Mouse (Mus musculus) brain, embryonic 14.5 days (tissue): Measurements from ENCODE around the gene Pla2g4b. TPM values are rescaled to one million over a fixed set of nuclear protein-coding genes. Genes with fewer than 3 reads are reported as not detected.

ENCODE experiments used
- DNase-seq: peaks from one replicate; pipeline ENCODE4 v3.0.0-alpha.2; 2011; ENCODE audit warnings: low read depth
- CTCF ChIP-seq: fragments of 200-500 bp; IDR thresholded peaks from 2 replicates; pipeline ENCODE4 v1.5.1; 2012; ENCODE audit warnings: inconsistent platforms, mild to moderate bottlenecking, moderate library complexity, borderline replicate concordance; ENCODE audit not compliant: insufficient read depth, insufficient read length; ENCODE audit errors: extremely low read depth
- POLR2A ChIP-seq: fragments of 200-500 bp; IDR thresholded peaks from 2 replicates; pipeline ENCODE4 v1.6.1; 2012; ENCODE audit warnings: mild to moderate bottlenecking, inconsistent platforms, borderline replicate concordance; ENCODE audit not compliant: poor library complexity, insufficient read depth, insufficient read length, severe bottlenecking; ENCODE audit errors: extremely low read depth
- polyA plus RNA-seq: library from polyadenylated mRNA; depleted of rRNA; stranded (reverse); fragments of >200 nt; gene quantifications from 2 replicates; pipeline ENCODE4 v1.2.3, GENCODE M21; 2012

Pla2g4b gene
- polyA plus RNA-seq, 1 experiment: 28.7 TPM

GRCm38 (mm10) chr2:120048173-120048572 is 15.0 kb downstream of the Pla2g4b start:
- TF ChIP-seq POLR2A: no peak
- no peak for TF ChIP-seq CTCF
- DNase-seq: no peak

DNA sequence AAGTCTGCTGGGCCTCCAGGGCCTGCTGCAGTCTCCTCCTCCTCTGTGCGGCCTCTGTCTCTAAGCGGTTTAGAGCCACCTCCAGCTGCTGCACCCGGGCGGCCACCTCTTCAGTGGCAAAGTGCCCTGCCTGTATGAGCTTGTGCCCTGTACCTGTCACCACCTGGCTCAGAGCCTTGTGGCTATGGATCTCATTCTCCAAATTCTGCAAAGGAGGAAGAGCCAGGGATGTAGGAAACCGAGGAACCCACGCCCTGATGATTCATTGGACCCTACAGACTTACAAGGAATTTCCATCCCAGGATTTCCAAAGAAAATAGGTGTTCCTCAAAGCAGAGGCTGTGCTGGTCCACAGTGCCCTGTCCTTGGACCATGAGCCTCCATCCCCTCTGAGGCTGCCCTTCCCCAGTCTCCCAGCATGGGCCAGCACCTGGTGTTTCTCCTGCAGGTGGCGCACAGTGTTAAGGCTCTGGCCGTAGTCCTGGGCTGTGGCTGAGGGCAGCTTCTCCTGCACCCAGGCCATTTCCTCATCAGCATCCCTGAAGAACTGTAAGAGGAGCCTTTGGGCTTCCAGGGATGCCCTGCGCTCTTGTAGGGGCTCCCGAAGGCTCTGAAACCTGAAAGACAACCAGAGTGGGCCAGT is 16.5 kb downstream of the Pla2g4b start:
- TF ChIP-seq CTCF (peak; percentile 57), POLR2A (no peak)
- DNase-seq: peak; percentile 19

DNA sequence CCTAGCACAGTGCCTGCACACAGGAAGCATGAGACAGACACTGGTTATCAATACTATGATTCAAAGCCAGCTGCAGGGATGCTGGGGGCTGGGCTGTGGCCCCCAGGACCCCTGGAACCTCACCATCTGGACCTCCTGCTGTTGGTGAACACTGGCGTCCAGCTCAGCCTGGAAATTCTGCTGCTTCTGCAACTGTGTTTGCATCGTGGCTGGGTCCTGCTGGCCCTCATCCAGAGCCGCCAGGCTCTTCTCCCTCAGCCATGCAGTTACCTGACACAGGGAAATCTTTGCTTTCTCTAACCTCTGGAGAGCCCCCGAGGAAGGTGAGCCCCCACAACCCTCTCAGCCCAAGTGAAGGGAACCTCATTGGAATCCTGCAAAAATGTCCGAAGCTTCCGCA is 18.2 kb downstream of the Pla2g4b start:
- TF ChIP-seq POLR2A: no peak
- no peak for TF ChIP-seq CTCF

GRCm38 (mm10) chr2:120054771-120055552 is 21.7 kb downstream of the Pla2g4b start:
- DNase-seq: no peak
- TF ChIP-seq CTCF (no peak), POLR2A (no peak)

More for the DNA sequence above, 18.2 kb downstream of the Pla2g4b start:
- DNase-seq: no peak

DNA sequence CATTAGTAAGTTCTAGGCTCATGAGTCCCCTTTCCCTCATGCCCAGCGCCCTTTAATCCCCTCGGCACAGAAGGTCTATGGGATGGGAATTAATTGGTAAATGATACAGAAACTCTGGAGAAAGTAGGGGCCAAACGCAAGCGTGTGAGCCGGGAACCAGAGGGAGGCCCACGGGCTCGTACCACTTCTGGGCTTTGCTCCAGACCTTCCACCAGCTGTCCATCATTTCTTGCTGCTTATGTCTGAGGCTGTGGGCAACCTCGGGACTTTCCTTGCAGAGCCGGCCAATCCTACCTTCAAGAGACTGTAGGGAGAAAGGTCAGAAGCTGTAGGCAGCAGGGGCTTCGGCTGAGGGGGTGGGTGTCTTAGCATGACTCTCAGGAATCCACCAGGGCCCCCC is 22.7 kb downstream of the Pla2g4b start:
- DNase-seq: no peak

GRCm38 (mm10) chr2:120058818-120059217 is 25.6 kb downstream of the Pla2g4b start:
- no peak for TF ChIP-seq POLR2A
- no peak for TF ChIP-seq CTCF
- DNase-seq: no peak

More for the DNA sequence above, 22.7 kb downstream of the Pla2g4b start:
- TF ChIP-seq CTCF: no peak
- no peak for TF ChIP-seq POLR2A

DNA sequence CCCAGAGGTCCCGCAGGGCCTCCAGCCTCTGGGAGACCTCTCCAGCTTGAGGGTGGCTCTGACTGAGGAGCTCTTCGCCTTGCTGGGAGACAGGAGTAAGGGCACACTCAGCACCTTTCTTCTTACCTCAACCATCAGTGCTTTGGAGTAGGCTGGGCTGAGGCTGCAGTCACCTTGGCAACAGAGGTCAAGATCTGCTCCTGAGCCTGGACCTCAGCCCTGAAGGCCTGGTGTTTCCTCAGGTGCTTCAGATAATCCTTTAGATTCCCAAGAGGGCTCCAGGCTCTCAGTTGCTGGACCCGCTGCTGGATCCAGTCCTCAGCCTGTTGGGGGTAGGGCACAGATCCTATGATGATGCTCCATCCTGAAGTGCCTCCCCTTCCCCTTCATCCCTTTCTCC is 26.2 kb downstream of the Pla2g4b start:
- TF ChIP-seq POLR2A (no peak), CTCF (no peak)
- DNase-seq: no peak

DNA sequence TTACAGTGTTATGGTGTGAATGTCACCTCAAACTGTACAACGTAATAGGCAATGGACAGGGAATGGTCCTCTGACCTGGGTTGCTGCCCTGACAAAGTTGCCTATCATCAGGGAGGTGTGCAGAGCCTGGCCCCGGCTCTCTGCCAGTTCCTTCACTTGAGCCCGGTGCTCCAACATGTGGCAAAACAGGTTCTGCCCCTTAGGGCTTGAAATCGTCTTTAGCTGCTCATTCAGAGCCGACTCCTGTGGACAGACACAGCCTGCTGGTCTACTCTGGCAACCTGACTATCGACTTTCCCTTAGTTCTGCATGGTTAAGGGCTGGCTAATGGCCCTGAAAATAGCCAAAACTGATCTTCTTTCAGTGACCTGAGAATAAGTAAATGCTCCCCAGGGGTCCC is 27.0 kb downstream of the Pla2g4b start:
- TF ChIP-seq POLR2A: no peak
- TF ChIP-seq CTCF: no peak
- no peak for DNase-seq

DNA sequence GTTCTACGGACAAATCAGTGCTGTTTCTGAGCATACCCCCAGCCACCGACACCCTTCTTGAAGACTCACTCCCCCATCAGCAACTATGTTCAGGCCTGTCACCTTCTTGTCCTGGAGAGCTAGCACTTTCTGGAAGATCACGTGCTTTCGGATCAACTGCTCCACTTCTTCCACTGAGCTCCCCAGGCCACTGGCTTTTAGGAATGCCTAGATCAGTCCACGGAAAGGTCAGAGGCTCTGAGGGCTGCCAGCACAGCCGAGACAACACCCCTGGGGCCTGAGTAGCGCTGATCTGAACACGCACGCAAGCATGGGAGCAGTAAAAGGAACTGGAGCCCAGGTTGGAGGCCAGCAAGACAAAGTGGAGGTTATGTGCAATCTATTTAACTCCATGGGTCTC is 27.4 kb downstream of the Pla2g4b start:
- no peak for DNase-seq
- TF ChIP-seq CTCF: no peak
- TF ChIP-seq POLR2A: no peak

DNA sequence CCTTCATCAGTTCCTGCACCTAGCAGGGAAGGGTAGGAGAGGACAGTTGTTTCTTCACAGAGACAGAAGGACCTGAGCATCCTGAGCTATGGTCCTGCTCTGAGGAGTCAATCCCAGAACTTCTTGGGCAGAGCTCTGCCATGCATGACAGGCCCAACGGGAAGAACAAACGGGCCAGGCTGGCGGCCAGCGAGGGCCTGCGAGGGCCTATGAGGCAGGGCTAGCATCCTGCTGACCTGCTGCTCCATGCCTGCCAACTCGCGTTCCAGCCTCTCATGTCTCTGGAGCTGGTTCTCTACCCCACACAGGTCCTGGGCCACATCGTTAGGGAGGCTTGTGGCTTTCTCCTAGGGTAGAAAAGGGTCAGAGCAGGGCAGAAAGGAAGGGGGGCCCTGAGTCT is 29.0 kb downstream of the Pla2g4b start:
- DNase-seq: no peak
- TF ChIP-seq CTCF (no peak), POLR2A (no peak)

DNA sequence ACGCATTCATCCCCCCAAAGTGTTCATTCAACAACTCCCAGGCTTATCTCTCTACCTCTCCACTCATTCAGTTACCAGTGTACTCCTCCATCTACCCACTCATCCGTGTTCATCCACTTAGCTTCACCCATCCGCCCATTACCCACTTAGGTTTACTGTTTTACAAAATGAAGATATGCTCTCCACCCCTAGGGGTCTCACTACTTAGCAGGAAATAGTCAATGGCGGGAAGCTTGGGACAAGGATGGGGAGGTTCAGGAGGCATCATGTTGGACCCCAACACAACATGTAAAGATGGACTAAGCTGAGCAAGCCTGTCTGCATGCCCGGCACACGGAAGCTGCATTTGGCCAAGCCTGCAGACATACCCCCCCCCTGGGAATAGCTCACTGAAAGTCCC is 31.4 kb downstream of the Pla2g4b start:
- TF ChIP-seq CTCF (peak; percentile 13; the same call in 1 of the 2 replicates), POLR2A (no peak)

More for the DNA sequence above, 31.4 kb downstream of the Pla2g4b start:
- DNase-seq: no peak
